In the genomic region with DNA sequence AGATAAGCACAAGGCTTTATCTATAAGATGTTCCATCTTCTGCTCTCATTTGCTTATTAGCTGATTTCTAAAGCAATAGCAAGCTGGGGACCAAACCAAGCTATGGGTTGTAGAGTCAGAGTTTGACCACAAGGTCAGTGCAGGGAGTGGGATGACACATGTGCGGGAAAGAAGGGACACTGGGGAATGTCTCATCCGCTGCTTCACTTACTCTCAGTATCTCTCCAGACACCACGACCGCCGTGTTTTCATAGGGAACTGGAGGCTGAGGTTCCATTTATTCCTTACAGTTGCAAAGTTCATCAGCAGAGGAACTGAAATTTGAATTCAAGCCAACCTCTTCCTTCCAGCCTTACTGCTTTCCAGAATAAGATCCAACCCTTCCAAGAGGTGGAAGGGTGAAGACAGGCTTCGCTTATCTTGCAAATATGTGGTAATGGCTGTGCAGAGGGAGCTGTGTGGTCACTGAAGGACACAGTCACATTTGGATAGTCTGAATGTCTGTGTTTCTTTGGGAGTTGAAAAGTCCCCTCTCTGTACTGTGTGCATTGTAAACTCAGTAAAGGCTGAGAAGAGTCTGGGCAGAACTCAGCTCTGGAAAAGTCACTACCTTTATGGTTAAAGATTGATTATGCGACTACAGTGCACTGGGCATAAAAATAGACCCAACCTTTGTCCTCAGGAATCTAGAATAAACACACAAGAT, we compare ENCODE assay signal across 9 mouse cellular contexts.
DNase-seq lines count a peak whose midpoint lies in the region; ATAC-seq and TF ChIP-seq lines count a peak whose summit lies in the region.
"Had no signal": no experiment of that assay in that cellular context is flagged by ENCODE, and none has a peak within 500 bp of the region (broad histone marks: within the 10 kb centered on the region; RNA-seq: fewer than 3 reads in every experiment).

No protein-coding gene starts in this region.

- H3K27me3 ChIP-seq in lung, postnatal 0 days (replicated peaks; ENCODE audit: insufficient read depth, low read length) = no peaks in the 10 kb centered on the region
- no peaks in the 10 kb centered on the region for H3K27me3 ChIP-seq in liver, adult 2 months (ENCODE audit: control insufficient read depth, insufficient read depth, low read length)

- no peak overlapping the region for H3K4me3 ChIP-seq in lung, postnatal 0 days (ENCODE audit: low read depth, low read length)
- H3K4me3 ChIP-seq in lung, adult 2 months (replicated peaks; ENCODE audit: extremely low read depth, low read depth, low read length) = no peak overlapping the region
- H3K4me3 ChIP-seq in liver, adult 2 months (ENCODE audit: insufficient read depth, low read depth, low read length) = no peak overlapping the region

- peaks cover 4% of the 10 kb centered on the region; the same call in 1 of the 2 replicates for H3K4me1 ChIP-seq in lung, postnatal 0 days (ENCODE audit: insufficient read depth, low read depth, low read length)
- H3K4me1 ChIP-seq in lung, adult 2 months (ENCODE audit: control insufficient read depth, insufficient read depth, low read length) = peaks cover 6% of the 10 kb centered on the region; the same call in 1 of the 2 replicates
- H3K4me1 ChIP-seq in liver, adult 2 months (ENCODE audit: control insufficient read depth, insufficient read depth, low read length) = peaks cover 16% of the 10 kb centered on the region

- 54% methylated on average over 7 of the region's 7 CpGs for WGBS in lung, postnatal 0 days
- 44% methylated on average over 7 of the region's 7 CpGs for WGBS in lung, adult 2 months
- WGBS in liver, adult 2 months = 21% methylated on average over 7 of the region's 7 CpGs

- TF ChIP-seq POLR2A in lung, adult 2 months (IDR thresholded peaks at IDR 0.05; ENCODE audit: borderline replicate concordance, extremely low read depth, low read depth, low read length) = no peak
- no peak for TF ChIP-seq POLR2A in liver, adult 2 months (IDR thresholded peaks at IDR 0.05; ENCODE audit: extremely low read depth, insufficient read depth, low read length)

- H3K9ac ChIP-seq in lung, postnatal 0 days (replicated peaks; ENCODE audit: low read depth) = no peak overlapping the region
- no peak overlapping the region; the same call in 1 of the 2 replicates for H3K9ac ChIP-seq in liver, adult 2 months (ENCODE audit: low read depth, low read length)

- ATAC-seq in lung, postnatal 0 days = no peak
- ATAC-seq: forebrain, embryonic 16.5 days had no signal

- DNase-seq in lung, postnatal 0 days (ENCODE audit: low spot score) = peak; percentile 13
- DNase-seq in lung, adult 2 months = no peak
- peak; percentile 65 for DNase-seq in kidney, adult 18-20 months
- peak; percentile 94 for DNase-seq in liver, adult 2 months (ENCODE audit: extremely low read depth, low read depth, low spot score)
- DNase-seq in left cerebral cortex, adult 9 months (ENCODE audit: low spot score in 2 of 2) = no peak
- no peak for DNase-seq in cerebellum, adult 11 months
- no peak for DNase-seq in ovary, postnatal 14 days (ENCODE audit: low spot score)
- DNase-seq: cerebellum, postnatal 14 days had no signal

- H3K79me2 ChIP-seq in liver, adult 2 months (ENCODE audit: control insufficient read depth, insufficient read depth, low read length) = no peaks in the 10 kb centered on the region

- H3K4me2 ChIP-seq in lung, postnatal 0 days (replicated peaks; ENCODE audit: low read depth, low read length) = no peak overlapping the region

- H3K9me3 ChIP-seq in lung, postnatal 0 days (ENCODE audit: low read length) = no peaks in the 10 kb centered on the region

- no peak overlapping the region for H3K27ac ChIP-seq in lung, postnatal 0 days (ENCODE audit: low read length)
- peak overlapping the region; percentile 88 for H3K27ac ChIP-seq in liver, adult 2 months (replicated peaks; ENCODE audit: insufficient read depth, low read depth, low read length)

- TF ChIP-seq EP300 in lung, postnatal 0 days (IDR thresholded peaks at IDR 0.05) = no peak

- TF ChIP-seq CTCF in lung, postnatal 0 days (IDR thresholded peaks at IDR 0.05) = no peak
- TF ChIP-seq CTCF in lung, adult 2 months (IDR thresholded peaks at IDR 0.05; ENCODE audit: insufficient read depth, low read length) = no peak
- TF ChIP-seq CTCF in liver, adult 2 months (IDR thresholded peaks at IDR 0.05; ENCODE audit: low read depth, low read length) = no peak

- H3K36me3 ChIP-seq in lung, postnatal 0 days (ENCODE audit: insufficient read depth, low read length) = no peaks in the 10 kb centered on the region
- H3K36me3 ChIP-seq in liver, adult 2 months (ENCODE audit: control insufficient read depth, insufficient read depth, low read length) = no peaks in the 10 kb centered on the region

Comparison
In these comparisons a context has a peak if more than half of its experiments do, and no peak if none do; other contexts are left out.
1. DNase-seq: peak in lung, postnatal 0 days (single experiment), kidney, adult 18-20 months (single experiment) and liver, adult 2 months (single experiment); none in lung, adult 2 months (single experiment), left cerebral cortex, adult 9 months (0 of 2), cerebellum, adult 11 months (single experiment) and ovary, postnatal 14 days (single experiment).